Mouse (Mus musculus) midbrain, embryonic 10.5 days (tissue): ENCODE data around the gene Gm11565. TPM values are rescaled to one million over a fixed set of nuclear protein-coding genes. Genes with fewer than 3 reads are reported as not detected.
"Not testable (repeated sequence)": the region's sequence is repeated elsewhere in the genome, so short reads cannot be mapped to it uniquely, and the experiment has no call there.

ENCODE experiments used
- DNase-seq: peaks from one replicate; pipeline ENCODE4 v3.0.0-alpha.2; 2017; ENCODE audit warnings: low spot score
- H3K27ac ChIP-seq: fragments of 300-500 bp; sonication (generic); replicated peaks from 2 replicates; pipeline ENCODE4 v1.5.1; 2016; ENCODE audit warnings: mild to moderate bottlenecking
- H3K27me3 ChIP-seq: fragments of 300-500 bp; sonication (generic); 2 replicates; pipeline ENCODE4 v1.6.1; 2016; ENCODE audit warnings: low read depth, mild to moderate bottlenecking; ENCODE audit not compliant: poor library complexity, severe bottlenecking
- H3K36me3 ChIP-seq: fragments of 300-500 bp; sonication (generic); 2 replicates; pipeline ENCODE4 v1.6.1; 2016; ENCODE audit warnings: mild to moderate bottlenecking, moderate library complexity
- H3K4me1 ChIP-seq: fragments of 300-500 bp; sonication (generic); 2 replicates; pipeline ENCODE4 v1.6.1; 2016
- H3K4me3 ChIP-seq: fragments of 300-500 bp; sonication (generic); 2 replicates; pipeline ENCODE4 v1.5.1; 2016; ENCODE audit warnings: mild to moderate bottlenecking, moderate library complexity
- H3K9me3 ChIP-seq: fragments of 300-500 bp; sonication (generic); replicated peaks from 2 replicates; pipeline ENCODE4 v1.6.1; 2016; ENCODE audit warnings: mild to moderate bottlenecking
- WGBS: fragments of 180-500 bp; shearing (Covaris S2); methylation state at CpG from one replicate; pipeline ENCODE4 v1.1.7; 2016; 5-methylcytosine and 5-hydroxymethylcytosine counted together
- polyA plus RNA-seq: library from polyadenylated mRNA; unstranded; fragments of >200 nt; fragmentation: Nextera tagmentation; extraction: Ambion mirVana; gene quantifications from 2 replicates; pipeline ENCODE4 v1.2.1, GENCODE M21; 2016

Gene Gm11565
- polyA plus RNA-seq, result not detected in 2 replicates

DNA sequence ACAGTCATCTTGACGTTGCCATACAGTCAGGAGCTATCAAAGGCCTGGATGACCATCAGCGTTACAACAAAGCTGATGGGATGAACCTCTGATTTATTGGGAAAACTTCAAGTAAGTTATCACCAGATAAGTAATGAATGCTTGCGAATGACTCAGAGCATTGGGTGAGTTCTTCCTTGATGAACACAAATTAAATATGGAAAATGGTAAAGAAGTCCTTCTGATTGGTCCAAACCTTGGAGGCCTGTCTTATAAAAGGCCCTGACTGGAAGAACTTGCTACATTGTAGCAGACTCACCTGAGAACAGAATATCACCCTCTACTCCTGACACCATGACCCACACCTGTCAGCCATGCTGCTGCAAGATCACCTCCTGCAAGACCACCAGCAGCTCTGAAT lies at the start of gene Gm11565:
Gm11565 (plus strand) TSS at position 301 of the 400 bp plus-strand sequence.
- Histone ChIP-seq H3K4me1 (peaks cover 5% of the 10 kb centered on the region; the same call in 1 of the 2 replicates), H3K27ac (no peak within 1 kb of the TSS), H3K4me3 (no peak within 1 kb of the TSS), H3K27me3 (no peaks in the 10 kb centered on the region), H3K36me3 (no peaks in the 10 kb centered on the region), H3K9me3 (no peaks in the 10 kb centered on the region)
- WGBS, result 91% methylated on average over 3 of the region's 3 CpGs
- no peak for DNase-seq

DNA sequence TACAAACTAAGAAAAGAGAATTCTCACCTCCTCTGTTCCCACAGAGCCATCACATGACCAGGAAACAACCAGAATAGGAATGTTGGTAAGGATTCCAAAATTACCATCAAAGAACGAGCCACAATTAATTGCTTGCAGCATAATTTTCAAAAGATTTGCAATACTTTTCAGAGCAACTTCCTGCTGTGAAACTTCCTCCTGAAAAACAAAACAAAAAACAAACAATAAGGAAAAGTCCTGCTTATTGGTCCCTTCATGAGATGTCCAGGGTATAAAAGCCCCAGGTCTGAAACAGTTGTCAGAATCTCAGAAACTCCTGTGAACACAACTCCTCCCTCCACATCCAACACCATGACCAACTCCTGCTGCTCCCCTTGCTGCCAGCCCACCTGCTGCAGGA lies 41.5 kb upstream of the Gm11565 start, which contains the start of gene Krtap9-1:
Krtap9-1 (plus strand) TSS at position 301 of the 400 bp plus-strand sequence.
- 76% methylated on average over 1 of the region's 1 CpGs for WGBS
- H3K4me1 ChIP-seq, H3K27me3 ChIP-seq, H3K9me3 ChIP-seq, DNase-seq, H3K4me3 ChIP-seq, H3K36me3 ChIP-seq: not testable (repeated sequence)
- H3K27ac ChIP-seq, result peak within 1 kb of the TSS; percentile 49; the same call in 1 of the 2 replicates

DNA sequence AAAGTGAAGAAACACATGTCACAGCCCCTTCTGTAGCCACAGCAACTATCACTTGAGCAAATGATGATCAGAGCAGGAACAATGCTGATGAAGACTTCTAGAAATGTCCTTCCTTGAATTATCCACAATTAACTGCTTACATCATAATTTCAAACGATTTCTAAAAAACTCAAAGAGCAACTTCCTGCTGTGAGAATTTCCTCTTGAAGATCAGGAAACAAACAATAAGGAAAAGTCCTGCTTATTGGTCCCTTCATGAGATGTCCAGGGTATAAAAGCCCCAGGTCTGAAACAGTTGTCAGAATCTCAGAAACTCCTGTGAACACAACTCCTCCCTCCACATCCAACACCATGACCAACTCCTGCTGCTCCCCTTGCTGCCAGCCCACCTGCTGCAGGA lies 35.7 kb upstream of the Gm11565 start, which contains the start of gene Gm11567:
Gm11567 (plus strand) TSS at position 301 of the 400 bp plus-strand sequence.
- H3K4me1 ChIP-seq, H3K36me3 ChIP-seq, H3K4me3 ChIP-seq, DNase-seq, H3K27me3 ChIP-seq, H3K27ac ChIP-seq, H3K9me3 ChIP-seq: not testable (repeated sequence)
- 77% methylated on average over 1 of the region's 1 CpGs for WGBS

DNA sequence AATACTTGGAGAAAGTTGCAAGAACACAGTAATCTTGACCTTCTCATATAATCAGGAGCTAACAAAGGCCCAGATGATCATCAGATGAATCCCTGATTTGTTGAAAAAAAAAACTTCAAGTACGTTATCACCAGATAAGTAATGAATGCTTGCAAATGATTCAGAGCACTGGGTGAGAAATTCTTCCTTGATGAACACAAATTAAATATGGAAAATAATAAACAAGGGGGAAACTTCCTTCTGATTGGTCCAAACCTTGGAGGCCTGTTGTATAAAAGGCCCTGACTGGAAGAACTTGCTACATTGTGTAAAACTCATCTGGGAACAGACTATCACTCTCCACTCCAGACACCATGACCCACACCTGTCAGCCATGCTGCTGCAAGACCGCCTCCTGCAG lies 6.9 kb upstream of the Gm11565 start, which contains the start of gene Krtap31-1:
Krtap31-1 (plus strand) TSS at position 301 of the 400 bp plus-strand sequence.
- DNase-seq, result no peak
- Histone ChIP-seq H3K36me3 (no peaks in the 10 kb centered on the region), H3K27me3 (no peaks in the 10 kb centered on the region), H3K4me3 (no peak within 1 kb of the TSS), H3K9me3 (no peaks in the 10 kb centered on the region), H3K27ac (no peak within 1 kb of the TSS), H3K4me1 (no peaks in the 10 kb centered on the region)
- 81% methylated on average over 2 of the region's 2 CpGs for WGBS

DNA sequence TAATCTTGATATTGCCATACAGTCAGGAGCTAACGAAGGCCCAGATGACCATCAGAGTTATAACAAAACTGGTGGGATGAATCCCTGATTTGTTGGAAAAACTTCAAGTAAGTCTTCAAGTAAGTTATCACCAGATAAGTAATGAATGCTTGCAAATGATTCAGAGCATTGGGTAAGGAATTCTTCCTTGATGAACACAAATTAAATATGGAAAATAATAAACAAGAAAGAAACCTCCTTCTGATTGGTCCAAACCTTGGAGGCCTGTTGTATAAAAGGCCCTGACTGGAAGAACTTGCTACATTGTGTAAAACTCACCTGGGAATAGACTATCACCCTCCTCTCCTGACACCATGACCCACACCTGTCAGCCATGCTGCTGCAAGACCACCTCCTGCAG lies 21.4 kb downstream of the Gm11565 start, which contains the start of gene Krtap31-2:
Krtap31-2 (plus strand) TSS at position 301 of the 400 bp plus-strand sequence.
- Histone ChIP-seq H3K27ac (no peak within 1 kb of the TSS), H3K36me3 (no peaks in the 10 kb centered on the region), H3K4me1 (no peaks in the 10 kb centered on the region), H3K27me3 (no peaks in the 10 kb centered on the region), H3K9me3 (no peaks in the 10 kb centered on the region), H3K4me3 (no peak within 1 kb of the TSS)
- no peak for DNase-seq
- 89% methylated on average over 1 of the region's 1 CpGs for WGBS

DNA sequence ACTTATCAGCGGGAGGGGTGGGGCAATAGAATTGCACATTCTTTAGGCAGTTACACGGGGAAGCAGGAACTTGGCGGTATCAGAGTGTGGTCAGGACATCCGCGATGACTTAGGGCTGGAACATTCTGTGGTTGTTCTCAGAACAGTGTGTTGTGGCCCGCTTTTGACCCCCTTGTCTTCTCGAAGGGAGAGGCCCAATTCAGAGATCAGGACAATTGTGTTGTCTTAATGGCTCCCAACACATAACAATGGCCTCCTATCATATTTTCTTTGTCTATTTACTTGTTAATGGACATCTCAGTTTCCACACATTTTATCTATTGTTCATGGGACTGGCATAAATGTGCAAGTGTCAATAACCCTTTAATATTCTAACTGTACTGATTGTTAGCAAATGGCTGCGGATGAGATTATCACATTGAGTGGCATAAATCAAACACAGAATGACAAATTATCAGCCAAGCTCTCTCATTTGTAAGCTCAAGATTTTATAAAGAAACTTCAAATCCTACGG lies 23.3 kb downstream of the Gm11565 start:
- WGBS, result 89% methylated on average over 9 of the region's 9 CpGs
- Histone ChIP-seq H3K27me3 (no peaks in the 10 kb centered on the region), H3K4me1 (no peaks in the 10 kb centered on the region), H3K36me3 (no peaks in the 10 kb centered on the region), H3K9me3 (no peaks in the 10 kb centered on the region), H3K4me3 (no peak overlapping the region), H3K27ac (no peak overlapping the region)
- no peak for DNase-seq

DNA sequence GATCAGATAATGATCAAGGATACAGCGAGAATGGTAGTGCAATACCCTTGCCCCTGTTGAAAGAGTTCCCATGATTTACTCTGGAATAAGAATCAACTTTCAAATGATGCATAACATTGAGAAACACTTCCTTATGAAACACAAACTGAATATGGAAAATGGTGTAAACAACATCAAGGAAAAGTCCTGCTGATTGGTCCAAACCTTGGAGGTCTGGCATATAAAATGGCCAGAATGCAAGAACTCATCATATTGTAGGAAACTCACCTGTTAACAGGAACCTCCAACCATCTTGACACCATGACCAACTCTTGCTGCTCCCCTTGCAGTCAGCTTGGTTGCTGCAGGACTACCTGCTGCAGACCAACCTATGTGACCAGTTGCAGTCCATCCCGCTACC lies 33.6 kb downstream of the Gm11565 start, which contains the start of gene Krtap9-5:
Krtap9-5 (plus strand) TSS at position 301 of the 400 bp plus-strand sequence.
- WGBS, result 89% methylated on average over 2 of the region's 2 CpGs
- DNase-seq, result no peak
- Histone ChIP-seq H3K36me3 (no peaks in the 10 kb centered on the region), H3K9me3 (peaks cover 4% of the 10 kb centered on the region; the same call in 1 of the 2 replicates), H3K4me3 (no peak within 1 kb of the TSS), H3K4me1 (peaks cover 9% of the 10 kb centered on the region), H3K27me3 (no peaks in the 10 kb centered on the region), H3K27ac (peak within 1 kb of the TSS; percentile 55)

DNA sequence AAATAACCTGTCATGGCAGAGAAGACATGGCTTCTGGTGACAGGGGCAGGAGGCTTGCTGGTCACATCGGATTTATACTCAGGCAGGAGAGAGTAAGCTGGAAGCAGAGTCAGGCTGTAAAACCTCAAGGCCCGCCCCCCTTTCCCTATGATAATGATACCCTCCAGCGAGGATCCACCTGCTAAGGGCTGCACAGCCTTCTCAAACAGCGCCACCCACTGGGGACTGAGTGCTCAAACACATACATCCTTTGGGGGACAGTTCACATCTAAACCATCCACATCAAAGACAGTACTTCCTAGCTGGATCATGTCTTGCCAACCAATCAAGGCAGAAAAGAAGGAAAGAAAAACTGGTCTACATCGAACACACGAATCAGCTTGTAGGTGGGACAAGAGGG lies 49.7 kb downstream of the Gm11565 start:
- Histone ChIP-seq H3K36me3 (no peaks in the 10 kb centered on the region), H3K27ac (no peak overlapping the region), H3K4me3 (no peak overlapping the region), H3K9me3 (no peaks in the 10 kb centered on the region), H3K4me1 (0 out of 2 replicates have a peak, but pooled peaks cover 3% of the 10 kb centered on the region), H3K27me3 (no peaks in the 10 kb centered on the region)
- no peak for DNase-seq
- WGBS, result 58% methylated on average over 6 of the region's 6 CpGs

Other genes with a start within 250 kb of the Gm11565 start
- not detected in 2 replicates for gene Krtap4-6, start 248.8 kb upstream of the Gm11565 start, polyA plus RNA-seq
- not detected in 2 replicates for gene Gm14190, start 224.0 kb upstream of the Gm11565 start, polyA plus RNA-seq
- gene Gm14180, start 180.5 kb upstream of the Gm11565 start, polyA plus RNA-seq, result not detected in 2 replicates
- gene Gm11595, start 141.8 kb upstream of the Gm11565 start, polyA plus RNA-seq, result not detected in 2 replicates
- gene Krtap4-8, start 134.0 kb upstream of the Gm11565 start, polyA plus RNA-seq, result not detected in 2 replicates
- not detected in 2 replicates for gene Krtap4-9, start 129.6 kb upstream of the Gm11565 start, polyA plus RNA-seq
- gene Gm11596, start 121.3 kb upstream of the Gm11565 start, polyA plus RNA-seq, result not detected in 2 replicates
- gene Gm11569, start 115.8 kb upstream of the Gm11565 start, polyA plus RNA-seq, result not detected in 2 replicates
- gene Gm11554, start 110.3 kb upstream of the Gm11565 start, polyA plus RNA-seq, result not detected in 2 replicates
- not detected in 2 replicates for gene Krtap4-13, start 104.9 kb upstream of the Gm11565 start, polyA plus RNA-seq
- gene Gm11564, start 99.1 kb upstream of the Gm11565 start, polyA plus RNA-seq, result not detected in 2 replicates
- gene 2300003K06Rik, start 76.7 kb upstream of the Gm11565 start, polyA plus RNA-seq, result not detected in 2 replicates
- gene Krtap4-16, start 63.1 kb upstream of the Gm11565 start, polyA plus RNA-seq, result not detected in 2 replicates
- gene Gm11568, start 56.8 kb upstream of the Gm11565 start, polyA plus RNA-seq, result not detected in 2 replicates
- gene Gm11559, start 50.3 kb upstream of the Gm11565 start, polyA plus RNA-seq, result not detected in 2 replicates
- not detected in 2 replicates for gene Krtap9-1, start 41.4 kb upstream of the Gm11565 start, polyA plus RNA-seq
- gene Gm11567, start 35.6 kb upstream of the Gm11565 start, polyA plus RNA-seq, result not detected in 2 replicates
- gene Krtap31-1, start 6.8 kb upstream of the Gm11565 start, polyA plus RNA-seq, result not detected in 2 replicates
- not detected in 2 replicates for gene Krtap31-2, start 21.5 kb downstream of the Gm11565 start, polyA plus RNA-seq
- not detected in 2 replicates for gene Krtap9-5, start 33.7 kb downstream of the Gm11565 start, polyA plus RNA-seq
- not detected in 2 replicates for gene Krtap29-1, start 64.3 kb downstream of the Gm11565 start, polyA plus RNA-seq
- gene Krtap16-1, start 71.8 kb downstream of the Gm11565 start, polyA plus RNA-seq, result not detected in 2 replicates
- not detected in 2 replicates for gene Krtap17-1, start 79.2 kb downstream of the Gm11565 start, polyA plus RNA-seq
- not detected in 2 replicates for gene Krt33a, start 101.5 kb downstream of the Gm11565 start, polyA plus RNA-seq
- not detected in 2 replicates for gene Krt33b, start 115.1 kb downstream of the Gm11565 start, polyA plus RNA-seq
- not detected in 2 replicates for gene Krt34, start 126.8 kb downstream of the Gm11565 start, polyA plus RNA-seq
- gene Krt31, start 135.8 kb downstream of the Gm11565 start, polyA plus RNA-seq, result not detected in 2 replicates
- gene Krt32, start 173.5 kb downstream of the Gm11565 start, polyA plus RNA-seq, result not detected in 2 replicates
- not detected in 2 replicates for gene Krt35, start 181.5 kb downstream of the Gm11565 start, polyA plus RNA-seq
- gene Krt36, start 190.9 kb downstream of the Gm11565 start, polyA plus RNA-seq, result not detected in 2 replicates
- gene Krt13, start 206.8 kb downstream of the Gm11565 start, polyA plus RNA-seq, result not detected in 2 replicates
- gene Krt15, start 221.2 kb downstream of the Gm11565 start, polyA plus RNA-seq, result 0.74 and 1.8 TPM in 2 replicates
- 5.9 and 6.3 TPM in 2 replicates for gene Krt19, start 233.9 kb downstream of the Gm11565 start, polyA plus RNA-seq